Mouse (Mus musculus) embryo, embryonic 9.5 days (tissue): Measurements from ENCODE around the gene Ccp110.

ENCODE experiments used
- DNase-seq: peaks from one replicate; pipeline ENCODE4 v3.0.0-alpha.2; 2017; ENCODE audit errors: extremely low spot score

Gene Ccp110

DNA sequence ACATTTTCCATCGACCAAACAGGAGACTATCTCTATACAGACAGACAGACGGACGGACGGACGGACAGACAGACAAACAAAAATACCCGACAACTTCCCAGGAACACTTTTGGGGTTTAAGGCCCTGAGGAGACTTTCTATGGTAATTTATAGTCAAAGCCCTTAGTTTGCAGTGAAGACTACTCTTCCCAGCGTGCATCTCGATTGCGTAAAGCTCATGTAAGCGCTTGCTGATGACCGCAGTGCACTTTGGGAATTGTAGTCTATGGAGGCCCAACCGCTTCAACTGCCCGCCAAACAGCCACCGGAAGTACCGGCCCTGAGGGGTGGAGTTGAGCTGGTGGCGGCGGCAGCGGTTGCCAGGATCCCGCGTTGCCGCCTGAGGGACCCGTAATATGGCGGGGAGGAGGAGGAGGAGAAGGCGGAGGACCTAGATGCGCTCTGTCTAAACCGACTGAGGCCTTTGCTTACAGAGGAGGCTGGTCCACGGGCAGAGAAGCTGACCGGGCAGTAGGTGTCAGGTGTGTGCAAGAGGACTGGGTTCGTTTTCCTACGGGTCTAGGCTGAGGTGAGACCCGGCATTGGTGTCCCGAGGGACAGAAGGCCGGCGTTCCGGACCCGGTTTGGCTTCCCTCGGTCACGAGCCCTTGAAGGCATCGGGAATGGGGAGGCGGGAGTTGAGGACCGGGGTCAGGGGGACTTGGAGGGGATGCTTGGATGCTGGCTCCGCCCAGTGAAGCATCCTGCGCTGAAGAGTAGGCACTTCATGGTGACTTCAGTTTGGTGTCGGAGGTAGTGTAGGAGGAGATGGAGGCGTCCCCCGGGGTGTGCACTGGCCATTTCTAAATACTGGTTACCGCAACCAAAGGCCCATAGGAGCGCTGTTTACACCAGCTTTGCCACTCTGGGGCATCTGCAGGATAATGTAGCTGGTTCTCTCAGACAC, at the start of gene Ccp110:
Gene Ccp110, plus strand, starts transcription at position 325 of the 946 bp plus-strand sequence.
- peak; percentile 90 for DNase-seq

DNA sequence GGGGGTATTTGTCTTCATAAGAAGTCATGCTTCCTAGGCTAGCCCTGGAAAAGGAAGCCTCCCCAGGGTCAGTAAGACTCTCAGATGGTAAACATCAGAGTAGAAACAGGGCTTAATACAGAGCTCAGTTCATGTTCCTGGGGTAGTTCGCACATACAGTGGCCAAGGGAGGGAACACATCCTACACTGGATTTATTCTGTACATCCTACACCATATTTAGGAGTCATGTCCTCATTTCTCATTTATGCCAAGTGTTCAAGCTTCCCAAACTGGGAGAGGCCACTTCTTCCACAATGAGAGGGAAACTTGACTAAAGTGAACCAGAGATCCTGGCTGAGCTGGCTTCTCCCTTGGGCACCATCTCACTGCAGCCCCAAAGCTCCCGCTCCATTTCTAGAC, 44.6 kb upstream of the Ccp110 start:
- DNase-seq, result no peak

DNA sequence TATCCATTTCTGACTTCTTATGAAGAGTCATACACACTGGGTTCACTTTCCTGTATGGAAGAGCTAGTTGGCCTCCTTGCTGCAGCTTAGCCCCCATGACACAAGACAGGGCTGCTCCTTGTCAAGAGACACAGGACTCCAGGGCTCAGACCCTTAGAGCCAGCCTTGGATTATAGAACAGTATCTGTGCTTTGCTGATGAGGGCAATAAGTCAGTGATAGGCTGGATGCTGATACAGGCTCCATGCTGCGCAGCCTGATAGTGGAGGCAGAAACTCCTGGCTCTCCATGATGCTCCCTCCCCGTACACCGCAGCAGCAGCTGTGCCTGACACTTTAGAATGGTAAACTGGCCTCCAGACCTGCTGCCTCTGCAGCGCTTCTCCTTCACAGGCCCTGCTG, 42.2 kb upstream of the Ccp110 start:
- no peak for DNase-seq

DNA sequence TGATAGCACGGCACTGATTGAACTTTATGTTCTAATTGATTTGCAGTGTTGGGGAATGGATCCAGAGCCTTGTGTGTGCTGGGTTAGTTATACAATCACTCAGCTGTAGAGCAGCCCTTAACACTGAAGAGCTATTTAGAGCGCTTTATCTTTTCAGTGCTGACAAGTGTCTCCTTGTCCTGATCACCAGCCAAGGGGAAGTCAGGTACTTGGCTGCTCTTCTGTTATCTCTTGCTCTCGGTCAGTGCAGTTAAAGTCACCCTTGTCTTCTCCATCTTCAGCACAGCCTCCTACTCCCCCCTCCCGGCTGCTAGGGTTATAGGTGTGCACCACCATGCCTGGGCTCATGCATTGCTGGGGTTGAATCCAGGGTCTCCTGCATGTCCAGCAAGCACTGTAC, 35.5 kb upstream of the Ccp110 start:
- no peak for DNase-seq

DNA sequence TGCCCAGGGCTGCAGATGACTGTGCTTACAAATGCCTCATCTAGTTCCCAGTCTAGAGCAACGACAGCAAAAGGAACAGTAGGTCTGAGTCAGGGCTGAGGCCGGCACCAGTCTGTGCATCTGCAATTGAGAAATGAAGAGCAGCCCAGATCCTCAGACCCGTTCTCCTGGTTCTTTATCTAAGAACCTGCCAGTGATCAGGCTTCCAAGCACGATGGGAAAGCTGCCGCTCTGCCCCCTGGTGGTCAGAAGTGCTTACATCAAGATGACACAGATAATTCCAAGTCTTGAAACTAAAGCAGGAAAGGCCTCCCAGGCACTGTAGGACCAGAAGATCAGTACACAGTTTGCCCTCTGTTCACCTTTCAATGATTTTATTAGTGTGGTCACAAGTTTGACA, 24.2 kb upstream of the Ccp110 start:
- DNase-seq, result peak; percentile 75

DNA sequence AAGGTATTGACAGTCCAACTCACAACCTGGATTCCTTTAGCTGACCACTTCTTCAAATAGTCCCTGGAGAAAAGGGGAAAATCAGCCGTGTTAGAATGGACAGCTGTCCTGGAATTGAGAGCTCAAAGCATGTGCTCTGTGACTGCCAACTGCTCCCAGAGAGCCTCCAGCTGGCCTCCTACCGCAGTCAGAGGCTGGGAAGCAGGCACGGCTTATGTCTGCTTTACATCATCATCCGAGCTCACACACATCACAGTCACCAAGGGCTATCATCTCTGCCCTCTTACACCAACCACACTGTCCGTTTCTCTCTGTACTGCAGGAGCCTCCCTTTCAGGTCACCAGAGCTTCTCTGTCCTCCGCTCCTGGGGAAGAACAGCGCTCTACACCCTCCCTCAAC, 23.3 kb upstream of the Ccp110 start:
- no peak for DNase-seq

DNA sequence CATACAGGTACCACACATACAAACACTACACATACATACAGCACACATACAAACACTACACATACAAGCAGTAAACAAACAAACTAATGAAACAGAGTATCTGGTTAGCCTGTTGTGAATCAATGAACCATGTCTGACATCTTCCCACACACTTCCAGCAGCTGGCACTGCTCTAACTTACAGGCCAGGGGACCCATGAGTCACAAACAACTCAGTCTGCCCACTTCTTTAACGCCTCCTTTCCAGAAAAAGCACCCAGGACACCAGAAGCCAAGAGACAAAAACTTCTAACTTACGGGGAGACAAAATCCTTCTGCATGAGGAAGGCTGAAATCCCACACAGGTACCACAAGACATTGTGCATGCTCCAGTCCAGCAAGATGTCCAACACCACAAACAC, 21.1 kb upstream of the Ccp110 start:
- no peak for DNase-seq

DNA sequence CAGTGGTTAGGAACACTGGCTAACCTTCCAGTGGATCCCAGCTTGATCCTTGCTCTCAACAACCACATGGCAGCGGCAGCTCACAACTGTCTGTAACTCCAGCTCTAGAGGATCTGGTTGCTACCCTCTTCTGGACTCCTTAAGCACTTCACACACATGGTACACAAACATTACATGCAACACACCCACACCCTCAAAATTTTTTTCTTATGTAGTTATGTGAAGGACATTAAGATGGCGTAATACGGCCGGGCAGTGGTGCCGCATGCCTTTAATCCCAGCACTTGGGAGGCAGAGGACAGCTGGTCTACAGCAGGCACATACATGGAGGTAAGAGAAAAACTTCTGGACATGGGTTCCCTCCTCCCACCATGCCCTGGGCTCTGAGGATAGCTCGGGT, 16.2 kb upstream of the Ccp110 start:
- DNase-seq, result no peak

DNA sequence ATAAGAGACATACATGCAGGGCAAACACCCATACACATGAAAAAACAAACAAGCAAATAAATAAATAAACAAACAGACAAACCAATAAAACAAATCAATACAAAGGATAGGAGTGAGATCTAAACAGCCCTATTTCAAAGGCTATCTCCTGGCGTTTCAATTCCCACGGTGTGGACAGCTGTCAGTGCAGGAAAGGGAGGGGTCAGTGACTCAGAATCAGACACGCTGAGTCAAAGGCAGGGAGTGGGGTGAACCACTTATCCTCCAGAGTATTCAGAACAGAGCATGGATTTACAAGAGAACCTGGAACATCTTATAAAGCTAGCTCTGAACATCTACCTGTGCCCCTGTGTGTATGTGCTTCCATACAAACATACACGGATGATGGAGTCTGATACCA, 15.2 kb upstream of the Ccp110 start:
- DNase-seq, result no peak

DNA sequence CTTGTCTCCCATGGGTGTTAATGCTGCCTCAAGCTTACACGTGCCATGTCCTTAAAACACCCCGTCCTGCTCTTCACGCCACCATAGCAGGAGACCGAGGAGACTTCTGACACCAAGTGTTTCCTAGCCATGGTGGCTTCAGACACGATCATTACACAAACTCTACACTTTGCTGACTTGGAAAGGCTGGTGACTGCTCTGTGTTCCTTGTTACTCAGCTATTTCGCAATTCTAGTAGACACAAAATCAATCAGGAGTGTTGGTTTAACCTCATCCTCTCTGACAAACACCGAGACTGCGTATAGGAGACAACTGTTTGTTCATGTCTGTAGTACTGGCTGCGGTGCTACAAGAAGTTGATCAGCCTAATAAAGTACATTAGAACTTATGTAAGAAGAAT, 13.5 kb upstream of the Ccp110 start:
- no peak for DNase-seq

DNA sequence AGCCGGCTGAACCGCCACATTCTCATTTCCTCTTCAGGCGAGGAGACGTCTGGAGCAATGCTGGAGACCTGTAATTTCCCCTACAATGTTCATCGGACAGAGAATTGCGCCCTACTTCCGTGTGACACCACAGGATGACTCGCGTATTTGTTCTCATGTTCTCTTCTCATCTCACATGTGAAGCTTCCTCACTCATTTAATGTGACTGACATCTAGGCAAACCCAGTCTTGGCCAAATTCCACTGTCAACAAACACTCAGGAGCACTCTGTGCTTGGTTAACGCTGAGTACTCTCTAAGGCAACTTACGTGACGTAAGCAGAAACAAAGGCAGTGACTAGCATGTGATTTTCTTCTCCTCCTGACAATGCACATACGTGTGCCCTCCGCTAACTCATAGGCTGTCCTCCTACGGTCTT, 9.2 kb upstream of the Ccp110 start:
- DNase-seq, result no peak

DNA sequence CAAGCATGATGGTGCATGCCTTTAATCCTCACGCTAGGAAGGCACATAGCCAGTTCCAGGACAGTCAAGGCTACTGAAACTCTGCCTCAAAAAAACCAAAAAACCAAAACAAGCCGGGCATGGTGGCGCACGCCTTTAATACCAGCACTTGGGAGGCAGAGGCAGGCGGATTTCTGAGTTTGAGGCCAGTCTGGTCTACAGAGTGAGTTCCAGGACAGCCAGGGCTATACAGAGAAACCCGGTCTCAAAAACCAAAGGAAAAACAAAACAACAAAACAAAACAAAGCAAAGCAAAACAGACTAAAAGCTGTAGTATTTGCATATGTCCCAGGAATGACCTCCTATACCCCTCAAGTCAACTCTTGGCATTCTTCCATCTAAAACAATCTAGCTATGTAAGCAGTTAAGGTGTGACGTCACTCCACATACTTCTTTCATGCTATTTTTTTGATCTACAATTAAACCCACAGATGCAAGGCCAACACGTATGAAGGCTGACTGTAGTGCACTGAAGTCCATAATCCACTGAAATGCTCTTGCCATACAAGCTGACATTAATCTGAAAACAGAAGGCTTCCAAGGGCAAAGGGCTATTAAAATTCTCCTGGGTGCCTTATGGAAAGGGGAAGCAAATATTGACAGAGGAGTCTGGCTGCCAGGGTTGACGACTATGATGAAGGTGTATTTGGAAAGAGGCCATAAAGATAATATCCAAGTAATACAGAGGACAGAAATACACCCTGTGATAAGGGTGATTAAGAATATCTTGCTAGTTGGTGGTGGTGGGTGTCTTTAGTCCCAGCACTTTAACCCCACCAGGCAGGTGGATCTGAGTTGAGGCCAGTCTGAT, 8.1 kb upstream of the Ccp110 start:
- no peak for DNase-seq

DNA sequence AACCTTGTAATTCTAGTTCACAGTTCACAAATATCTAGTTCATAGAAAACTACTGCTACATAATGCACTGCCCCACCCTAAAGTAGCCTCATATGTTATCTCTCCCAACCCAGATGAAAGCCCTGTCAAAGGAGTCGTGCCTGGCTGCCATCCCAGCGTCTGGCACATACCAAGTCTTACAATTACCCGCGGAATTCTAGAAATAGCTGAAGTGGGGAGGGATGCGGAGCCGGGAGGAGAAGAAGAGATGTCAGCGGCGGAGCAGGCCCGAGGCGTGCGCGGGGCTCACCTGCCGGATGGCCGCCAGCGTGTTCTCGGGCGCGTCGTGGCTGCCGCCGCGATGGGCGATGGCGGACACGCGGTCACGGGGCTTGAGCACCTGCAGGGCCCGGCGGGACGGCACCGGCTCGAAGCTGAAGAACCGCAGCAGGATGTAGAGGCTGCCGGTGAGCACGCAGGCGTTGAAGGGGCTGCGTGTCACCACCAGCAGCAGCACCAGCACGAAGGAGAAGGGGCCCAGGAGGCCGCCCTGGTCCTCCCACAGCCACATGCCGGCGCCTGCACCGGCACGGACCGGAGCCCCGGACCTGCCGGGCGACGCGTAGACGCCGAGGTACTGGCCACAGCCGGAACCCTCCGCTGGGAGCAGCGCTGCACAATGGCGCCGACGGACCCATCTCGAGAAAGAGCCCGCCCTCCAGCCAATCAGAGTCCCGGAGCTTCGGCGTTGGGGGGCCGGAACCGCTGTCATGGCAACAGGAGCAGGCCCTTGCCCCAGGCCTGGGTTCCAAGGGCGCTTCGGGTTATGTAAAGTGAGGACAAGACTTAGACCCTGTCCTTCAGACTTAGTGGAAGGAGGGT, 7.0 kb upstream of the Ccp110 start, which contains the start of gene Gde1:
Gene Gde1, minus strand, starts transcription at position 678 of the 861 bp plus-strand sequence.
- DNase-seq, result peak; percentile 93

DNA sequence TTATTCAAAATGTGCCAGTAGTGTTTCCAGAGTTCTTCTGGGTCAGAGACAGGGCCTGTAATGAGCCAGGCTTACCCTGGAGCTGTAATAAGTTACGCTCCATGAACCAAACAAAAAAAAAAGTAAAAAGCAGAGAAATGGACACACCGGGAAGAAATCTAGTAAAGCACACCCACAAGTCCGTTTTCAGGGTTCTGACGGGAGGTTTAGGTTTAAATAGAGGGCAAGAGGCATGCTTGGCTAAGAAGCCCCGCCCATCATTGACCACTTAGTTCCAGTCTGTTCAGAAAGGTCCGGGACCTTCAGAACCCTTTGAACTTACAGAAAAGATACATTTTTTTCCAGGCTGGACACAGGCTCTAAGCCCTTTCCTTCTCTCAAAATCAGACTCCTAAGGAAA, 6.3 kb upstream of the Ccp110 start:
- no peak for DNase-seq

DNA sequence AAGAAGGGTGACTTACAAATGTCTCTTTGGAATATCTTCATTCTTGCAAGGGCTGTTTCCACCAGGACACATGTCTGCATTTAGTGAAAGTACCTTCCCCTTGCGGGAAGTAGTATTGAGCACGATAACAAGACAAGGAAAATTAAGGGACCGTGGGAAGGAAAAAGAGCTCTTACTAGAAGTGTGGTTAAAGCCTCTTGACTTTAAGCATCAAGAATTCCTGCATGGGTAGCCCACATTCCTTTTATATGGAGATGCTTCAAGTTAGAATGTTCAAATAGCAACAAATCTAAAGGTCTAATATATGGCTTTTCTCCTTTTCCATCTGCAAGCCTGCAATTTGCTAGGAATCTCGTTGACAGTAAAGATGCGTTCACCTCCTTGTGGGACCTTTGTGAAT, 5.9 kb upstream of the Ccp110 start:
- no peak for DNase-seq

DNA sequence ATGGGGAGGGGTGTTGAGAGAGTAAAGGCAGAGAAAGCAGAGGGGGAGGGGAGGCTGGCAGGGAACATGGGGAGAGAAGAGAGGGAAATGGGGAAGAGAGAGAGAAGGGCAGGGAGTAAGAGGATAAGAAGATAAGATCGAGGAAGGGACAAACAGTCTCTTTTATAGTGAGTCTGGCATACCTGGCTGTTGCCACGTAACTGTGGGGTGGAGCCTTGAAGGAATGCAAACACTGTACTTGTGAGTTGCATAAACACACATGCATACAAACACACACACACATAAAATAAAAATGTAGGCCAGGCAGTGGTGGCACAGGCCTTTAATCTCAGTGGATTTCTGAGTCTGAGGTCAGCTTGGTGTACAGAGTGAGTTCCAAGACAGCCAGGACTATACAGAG, 5.1 kb upstream of the Ccp110 start:
- DNase-seq, result no peak

DNA sequence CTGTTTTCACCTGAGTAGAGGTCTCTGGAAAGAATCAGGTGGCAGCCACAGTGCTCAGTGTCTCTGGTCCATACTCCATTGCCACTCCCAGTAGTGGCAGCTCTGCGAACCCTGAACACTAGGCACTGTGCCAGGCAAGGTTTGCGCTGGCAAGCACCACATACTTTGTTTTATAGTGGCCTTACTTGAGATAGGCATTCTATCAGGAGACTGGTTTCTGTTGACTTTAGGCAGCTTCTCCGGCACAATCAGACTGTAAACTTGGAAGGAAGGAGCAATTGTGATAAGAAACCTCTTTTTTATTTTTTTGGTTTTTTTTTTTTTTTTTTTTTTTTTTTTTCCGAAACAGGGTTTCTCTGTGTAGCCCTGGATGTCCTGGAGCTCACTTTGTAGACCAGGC, 4.3 kb upstream of the Ccp110 start:
- no peak for DNase-seq

DNA sequence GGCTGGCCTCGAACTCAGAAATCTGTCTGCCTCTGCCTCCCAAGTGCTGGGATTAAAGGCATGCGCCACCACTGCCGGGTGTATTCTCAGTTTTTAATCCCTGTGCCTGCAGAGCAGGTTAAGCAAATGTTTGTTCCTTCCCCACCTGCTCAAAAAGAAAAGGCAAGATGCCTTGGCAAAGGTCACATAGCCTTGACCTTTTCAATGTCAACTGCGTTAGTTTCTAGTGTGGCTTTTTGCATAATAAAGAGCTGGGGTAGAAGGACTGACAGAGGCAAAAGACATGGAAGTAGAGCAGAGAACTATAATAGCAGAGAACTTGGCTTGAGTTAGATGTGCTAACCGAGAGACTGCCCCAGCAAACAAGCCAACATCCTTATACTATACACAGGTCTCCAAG, 1.6 kb upstream of the Ccp110 start:
- DNase-seq, result no peak

DNA sequence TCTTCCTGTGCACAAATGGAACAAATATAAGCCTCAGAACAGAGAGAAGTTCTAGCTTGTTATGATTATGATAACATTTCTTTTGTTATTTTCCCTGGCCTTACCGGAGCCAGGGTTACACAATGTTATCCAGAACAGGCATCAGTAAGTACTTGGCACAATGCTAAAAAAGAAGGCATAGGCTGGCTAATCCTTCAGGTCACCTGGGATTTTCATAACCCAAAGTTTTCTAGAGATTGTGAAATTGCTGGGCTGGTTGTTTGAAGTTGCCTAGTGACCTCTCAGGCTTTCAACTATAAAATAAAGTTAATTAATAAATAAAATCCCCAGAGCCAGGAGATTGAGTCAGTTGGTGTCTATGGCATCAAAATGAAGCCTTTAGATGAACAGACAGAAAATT, 2.5 kb downstream of the Ccp110 start:
- no peak for DNase-seq

DNA sequence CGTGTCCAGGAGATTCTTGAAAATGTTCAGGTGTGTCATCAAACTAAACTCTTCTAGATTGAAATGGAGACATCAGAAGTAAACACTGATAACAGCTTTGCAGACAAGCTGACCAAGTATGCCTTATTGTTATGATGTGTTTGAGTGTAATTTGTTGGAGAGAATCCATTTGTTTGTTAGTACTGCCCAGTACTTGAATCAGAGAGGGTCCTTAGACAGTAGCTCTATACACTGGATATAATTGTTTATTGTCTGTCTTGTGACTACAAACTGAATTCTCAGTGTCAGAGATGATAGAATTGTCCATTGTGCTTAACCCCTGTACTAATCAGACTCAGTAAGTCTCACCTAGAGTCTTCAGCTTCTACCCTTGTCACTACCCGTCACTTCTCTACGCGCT, 5.7 kb downstream of the Ccp110 start:
- no peak for DNase-seq

DNA sequence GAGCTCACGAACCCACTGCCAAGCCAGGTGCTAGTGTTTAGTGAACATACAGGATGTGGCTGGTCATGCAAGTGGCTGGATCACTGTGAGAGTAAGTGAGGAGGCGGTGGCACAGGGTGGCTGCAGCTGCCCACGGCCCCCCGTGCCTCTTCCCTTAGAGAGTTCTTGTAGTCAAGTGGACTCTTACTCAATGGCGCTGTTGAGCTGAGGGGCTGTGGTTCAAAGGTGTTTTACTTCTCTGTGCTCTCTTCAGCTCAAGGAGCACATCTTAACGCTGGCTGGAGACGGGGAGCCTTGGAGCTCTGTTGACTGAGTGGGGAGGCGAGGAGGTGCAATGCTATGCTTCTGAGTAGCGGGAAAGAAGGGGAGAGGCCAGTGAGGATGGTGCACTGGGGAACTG, 11.6 kb downstream of the Ccp110 start:
- no peak for DNase-seq

DNA sequence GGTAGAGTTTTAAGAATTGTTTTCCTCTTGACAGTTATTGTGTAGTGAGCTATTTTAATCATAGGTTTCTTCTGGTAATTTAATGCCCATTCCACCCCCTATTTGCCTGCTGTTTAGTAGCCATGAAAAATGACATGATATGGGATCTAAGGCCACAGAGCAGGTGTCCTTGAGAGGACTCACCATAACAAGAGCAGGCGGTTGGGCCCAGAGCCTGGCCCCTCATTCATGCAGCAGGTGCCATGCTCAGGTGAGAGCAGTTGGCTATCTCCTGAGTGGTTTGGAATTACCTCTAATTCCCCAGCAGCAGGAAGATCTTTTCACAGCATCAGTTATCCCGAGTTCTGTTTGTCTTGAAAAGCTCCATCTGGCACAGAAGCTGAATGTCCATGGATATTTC, 13.1 kb downstream of the Ccp110 start:
- no peak for DNase-seq
